Comparison of ENCODE assay signal across 29 mouse cellular contexts in the genomic region with DNA sequence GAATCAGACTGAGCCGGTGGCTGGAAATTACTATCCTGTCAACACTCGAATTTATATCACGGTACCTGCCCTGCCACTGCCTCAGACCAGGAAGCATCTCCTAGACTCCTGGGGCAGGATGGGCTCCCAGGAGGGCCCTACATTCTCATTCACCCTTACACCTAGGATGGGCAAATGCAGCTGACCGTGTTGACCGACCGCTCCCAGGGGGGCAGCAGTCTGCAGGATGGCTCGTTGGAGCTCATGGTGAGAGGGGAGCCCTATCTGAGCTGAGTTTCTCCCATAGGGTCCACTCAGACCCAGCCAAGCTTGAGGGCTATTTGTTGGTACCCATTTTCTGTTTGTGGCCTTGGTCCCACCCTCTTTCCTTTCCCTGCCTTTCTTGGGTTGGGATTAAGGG. TPM values are rescaled to one million over a fixed set of nuclear protein-coding genes. Genes with fewer than 3 reads are reported as not detected.
"Had no signal": no experiment of that assay in that cellular context is flagged by ENCODE, and none has a peak within 500 bp of the region (broad histone marks: within the 10 kb centered on the region; RNA-seq: fewer than 3 reads in every experiment).

No protein-coding gene starts in this region.

- H3K27me3 ChIP-seq: heart, embryonic 12.5 days; heart, embryonic 13.5 days; heart, embryonic 15.5 days; hindbrain, embryonic 12.5 days; hindbrain, embryonic 13.5 days; hindbrain, embryonic 15.5 days; intestine, embryonic 15.5 days; kidney, embryonic 15.5 days had no signal

- H3K9me3 ChIP-seq: heart, embryonic 12.5 days; heart, embryonic 13.5 days; heart, embryonic 15.5 days; hindbrain, embryonic 10.5 days; hindbrain, embryonic 12.5 days; hindbrain, embryonic 13.5 days; hindbrain, embryonic 15.5 days; intestine, embryonic 15.5 days; kidney, embryonic 15.5 days had no signal

- H3K27ac ChIP-seq: heart, embryonic 13.5 days; heart, embryonic 15.5 days; hindbrain, embryonic 10.5 days; hindbrain, embryonic 12.5 days; hindbrain, embryonic 13.5 days; hindbrain, embryonic 14.5 days; hindbrain, embryonic 15.5 days; hindbrain, postnatal 0 days; intestine, embryonic 15.5 days; kidney, embryonic 15.5 days; kidney, postnatal 0 days; layer of hippocampus, adult 2 months; left cerebral cortex, adult 2 months had no signal

- H3K4me3 ChIP-seq: heart, embryonic 12.5 days; heart, embryonic 13.5 days; heart, embryonic 15.5 days; hindbrain, embryonic 10.5 days; hindbrain, embryonic 12.5 days; hindbrain, embryonic 13.5 days; hindbrain, embryonic 15.5 days; intestine, embryonic 15.5 days; kidney, embryonic 15.5 days; layer of hippocampus, adult 2 months; left cerebral cortex, adult 2 months had no signal

- DNase-seq: heart, postnatal 10 days; heart, postnatal 4 days; kidney, adult 11 months; kidney, adult 18-20 months; kidney, adult 2 months; kidney, adult 8-10 months; kidney, adult 9 months; kidney, postnatal 10 days; kidney, postnatal 14 days; kidney, postnatal 25 days; kidney, postnatal 36 days; kidney, postnatal 4 days; layer of hippocampus, adult 9-11 months; layer of hippocampus, postnatal 36 days had no signal

- H3K4me1 ChIP-seq: heart, embryonic 12.5 days; heart, embryonic 13.5 days; heart, embryonic 15.5 days; hindbrain, embryonic 12.5 days; hindbrain, embryonic 13.5 days; hindbrain, embryonic 15.5 days; intestine, embryonic 15.5 days; kidney, embryonic 15.5 days had no signal

RNA-seq across cellular contexts. Expression of gene Zfp791, which starts 27.3 kb away (rescaled TPM):
- total RNA-seq: hematopoietic stem cell, adult 5-6 weeks had no signal
